Mouse (Mus musculus): ENCODE measurements around the gene Hoxd3. TPM values are rescaled to one million over a fixed set of nuclear protein-coding genes. Genes with fewer than 3 reads are reported as not detected.

Hoxd3 gene
- polyA plus RNA-seq, 1 experiment from 2014 or later, result 0.09 TPM

DNA sequence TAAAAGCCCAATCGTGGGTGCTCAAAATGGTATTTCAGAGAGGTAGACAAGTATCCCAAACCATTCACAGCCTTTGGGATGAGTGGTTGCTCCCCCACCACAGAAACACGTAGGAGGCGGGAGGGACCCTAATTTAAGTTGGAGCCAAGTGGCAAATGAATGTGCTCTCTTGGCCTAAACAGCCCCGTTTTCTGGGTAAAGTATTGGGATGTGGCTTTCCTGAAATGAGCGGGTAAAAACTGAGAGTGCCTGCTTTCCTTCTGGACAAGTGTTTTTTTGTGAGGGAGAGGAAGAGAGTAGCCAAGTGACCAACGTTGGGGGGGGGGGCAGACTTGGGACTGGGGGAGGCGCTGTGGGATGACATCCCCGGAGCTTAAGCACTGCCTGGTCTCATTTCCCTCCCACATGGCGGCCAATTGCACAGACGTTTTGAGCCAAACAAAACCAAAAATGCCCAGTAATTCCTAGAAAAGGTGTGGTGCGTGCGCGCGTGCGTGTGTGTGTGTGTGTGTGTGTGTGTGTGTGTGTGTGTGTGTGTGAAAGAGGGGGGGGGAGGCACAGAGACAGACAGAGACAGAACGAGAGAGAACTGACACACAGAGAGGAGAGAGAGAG, 691 bp upstream of the Hoxd3 start:
- 2% methylated on average over 16 of the region's 16 CpGs for WGBS (ENCODE audit: insufficient replicate concordance)
- no peak for ATAC-seq (ENCODE audit: low read depth)

DNA sequence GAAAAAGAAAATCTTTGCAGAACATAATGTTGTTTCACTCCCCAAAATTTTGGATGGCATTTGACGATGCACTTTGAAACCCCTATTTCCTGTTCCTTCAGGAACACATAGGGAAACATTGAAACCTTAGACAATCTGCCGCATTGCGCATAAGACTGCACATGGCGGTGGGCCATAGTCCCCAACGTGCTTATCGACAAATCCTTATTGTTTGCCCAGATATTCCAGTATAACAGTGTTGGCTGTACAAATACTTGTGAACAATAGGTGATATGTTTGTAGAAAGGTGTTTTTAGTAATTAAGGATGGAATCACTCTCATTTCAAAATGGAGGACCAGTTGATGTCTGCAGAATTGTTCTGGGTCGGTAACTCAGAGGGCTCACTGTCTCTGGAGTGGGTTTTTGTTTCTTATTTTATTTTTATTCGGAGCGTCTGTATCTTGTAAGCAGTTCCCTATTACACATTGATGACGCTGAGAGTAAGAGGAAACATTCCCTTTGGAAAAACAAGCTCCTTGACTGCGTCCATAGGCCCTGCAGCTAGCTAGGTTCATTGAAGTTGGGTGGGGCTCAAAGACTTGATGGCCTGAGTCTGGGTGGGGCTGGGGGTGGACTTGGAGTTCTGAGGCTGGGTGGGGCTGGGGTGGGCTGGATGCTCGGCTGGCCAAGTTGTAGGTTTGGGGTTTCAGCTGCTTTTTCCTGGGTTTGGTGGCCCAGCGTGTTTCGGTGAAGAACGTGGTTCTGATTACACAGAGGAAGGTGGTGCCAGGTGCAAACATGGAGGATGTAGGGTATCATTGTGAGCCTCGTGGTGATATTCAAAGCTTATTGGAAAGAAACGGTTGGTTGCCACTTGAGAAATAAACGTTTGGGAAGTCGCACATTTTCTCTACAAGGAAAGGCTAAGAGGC, 1.8 kb downstream of the Hoxd3 start:
- no peak overlapping the region for H3K9ac ChIP-seq (ENCODE audit: low read depth, low read length)

More for the DNA sequence above, 691 bp upstream of the Hoxd3 start:
- Histone ChIP-seq H3K4me2 (ENCODE audit: low read depth, low read length) (no peak overlapping the region), H3K9me3 (replicated peaks; ENCODE audit: control insufficient read depth, low read length) (no peaks in the 10 kb centered on the region), H3K27me3 (ENCODE audit: control insufficient read depth, insufficient read depth, low read depth, low read length) (peaks cover 96% of the 10 kb centered on the region), H3K27ac (ENCODE audit: low read length) (no peak overlapping the region), H3K9ac (ENCODE audit: low read depth, low read length) (no peak overlapping the region), H3K4me3 (ENCODE audit: low read depth, low read length) (no peak overlapping the region), H3K4me1 (ENCODE audit: control insufficient read depth, low read depth, low read length) (no peaks in the 10 kb centered on the region), H3K36me3 (ENCODE audit: control insufficient read depth, insufficient read depth) (no peaks in the 10 kb centered on the region)

DNA sequence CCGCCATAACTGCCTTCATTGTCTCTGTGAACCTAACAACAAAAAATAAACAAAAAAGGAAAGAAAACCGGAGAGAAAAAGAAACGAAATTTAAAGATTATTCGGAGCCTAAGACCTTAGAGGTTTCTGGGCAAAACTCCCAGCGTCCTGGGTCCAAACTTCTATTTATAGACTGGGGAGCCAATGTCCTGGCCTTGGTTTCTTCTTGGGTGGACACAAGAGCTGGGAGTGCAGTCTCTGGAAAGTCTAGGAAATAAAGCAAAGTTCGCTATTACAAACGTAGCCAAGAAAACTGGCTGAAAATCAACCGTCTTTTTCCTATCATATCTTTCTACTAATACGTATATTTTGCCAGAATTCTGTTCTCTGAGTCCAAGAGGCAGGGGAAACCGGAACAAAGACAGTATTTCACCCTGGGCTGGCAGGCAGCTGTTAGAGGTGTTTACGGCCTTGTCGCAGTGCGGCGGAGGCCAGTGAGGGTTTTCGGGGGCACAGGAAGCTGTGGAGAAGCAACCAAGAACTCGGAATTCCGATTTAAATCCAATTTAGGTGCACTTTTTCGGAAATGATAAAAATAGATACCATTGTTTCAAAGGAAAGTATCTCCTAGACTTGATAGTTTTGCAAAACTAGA, 2.5 kb downstream of the Hoxd3 start:
- H3K4me1 ChIP-seq (ENCODE audit: control insufficient read depth, low read depth, low read length), result no peaks in the 10 kb centered on the region
- 7% methylated on average over 18 of the region's 18 CpGs for WGBS (ENCODE audit: insufficient replicate concordance)
- no peak overlapping the region for H3K4me2 ChIP-seq (ENCODE audit: low read depth, low read length)
- no peak overlapping the region for H3K4me3 ChIP-seq (ENCODE audit: low read depth, low read length)
- H3K36me3 ChIP-seq (ENCODE audit: control insufficient read depth, insufficient read depth), result no peaks in the 10 kb centered on the region
- H3K9ac ChIP-seq (ENCODE audit: low read depth, low read length), result no peak overlapping the region
- H3K27ac ChIP-seq (ENCODE audit: low read length), result no peak overlapping the region
- no peaks in the 10 kb centered on the region for H3K9me3 ChIP-seq (replicated peaks; ENCODE audit: control insufficient read depth, low read length)
- no peak for ATAC-seq (ENCODE audit: low read depth)
- peaks cover 90% of the 10 kb centered on the region for H3K27me3 ChIP-seq (ENCODE audit: control insufficient read depth, insufficient read depth, low read depth, low read length)

More for the DNA sequence above, 1.8 kb downstream of the Hoxd3 start:
- ATAC-seq (ENCODE audit: low read depth), result no peak
- H3K4me2 ChIP-seq (ENCODE audit: low read depth, low read length), result no peak overlapping the region
- H3K27ac ChIP-seq (ENCODE audit: low read length), result no peak overlapping the region
- H3K4me1 ChIP-seq (ENCODE audit: control insufficient read depth, low read depth, low read length), result no peaks in the 10 kb centered on the region
- no peaks in the 10 kb centered on the region for H3K9me3 ChIP-seq (replicated peaks; ENCODE audit: control insufficient read depth, low read length)
- no peak overlapping the region for H3K4me3 ChIP-seq (ENCODE audit: low read depth, low read length)
- 16% methylated on average over 19 of the region's 19 CpGs for WGBS (ENCODE audit: insufficient replicate concordance)
- H3K27me3 ChIP-seq (ENCODE audit: control insufficient read depth, insufficient read depth, low read depth, low read length), result peaks cover 90% of the 10 kb centered on the region
- no peaks in the 10 kb centered on the region for H3K36me3 ChIP-seq (ENCODE audit: control insufficient read depth, insufficient read depth)

DNA sequence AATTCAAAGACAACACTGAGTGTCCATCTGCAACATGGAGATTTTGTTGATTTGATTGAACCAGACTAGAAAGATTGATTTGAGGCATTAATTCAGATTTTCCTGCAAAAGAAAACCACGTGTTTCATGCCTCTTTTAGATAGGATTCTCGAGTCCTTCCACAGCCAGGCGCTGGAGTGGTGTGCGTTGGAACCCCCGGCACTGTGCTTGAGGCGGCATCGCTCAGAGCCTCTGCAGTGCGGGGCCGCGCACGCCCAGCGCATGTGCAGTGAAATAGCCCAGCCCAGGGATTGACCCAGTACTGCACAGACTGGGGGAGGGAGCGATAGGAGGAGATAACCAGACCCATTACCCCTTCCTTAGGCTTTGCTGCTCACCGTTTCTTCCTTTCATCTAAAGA, 3.2 kb downstream of the Hoxd3 start:
- H3K9ac ChIP-seq (ENCODE audit: low read depth, low read length), result no peak overlapping the region
- peaks cover 89% of the 10 kb centered on the region for H3K27me3 ChIP-seq (ENCODE audit: control insufficient read depth, insufficient read depth, low read depth, low read length)
- no peaks in the 10 kb centered on the region for H3K4me1 ChIP-seq (ENCODE audit: control insufficient read depth, low read depth, low read length)
- no peaks in the 10 kb centered on the region for H3K9me3 ChIP-seq (replicated peaks; ENCODE audit: control insufficient read depth, low read length)
- H3K27ac ChIP-seq (ENCODE audit: low read length), result no peak overlapping the region
- H3K4me3 ChIP-seq (ENCODE audit: low read depth, low read length), result no peak overlapping the region
- no peaks in the 10 kb centered on the region for H3K36me3 ChIP-seq (ENCODE audit: control insufficient read depth, insufficient read depth)
- no peak for ATAC-seq (ENCODE audit: low read depth)
- 3% methylated on average over 14 of the region's 14 CpGs for WGBS (ENCODE audit: insufficient replicate concordance)
- no peak overlapping the region for H3K4me2 ChIP-seq (ENCODE audit: low read depth, low read length)

DNA sequence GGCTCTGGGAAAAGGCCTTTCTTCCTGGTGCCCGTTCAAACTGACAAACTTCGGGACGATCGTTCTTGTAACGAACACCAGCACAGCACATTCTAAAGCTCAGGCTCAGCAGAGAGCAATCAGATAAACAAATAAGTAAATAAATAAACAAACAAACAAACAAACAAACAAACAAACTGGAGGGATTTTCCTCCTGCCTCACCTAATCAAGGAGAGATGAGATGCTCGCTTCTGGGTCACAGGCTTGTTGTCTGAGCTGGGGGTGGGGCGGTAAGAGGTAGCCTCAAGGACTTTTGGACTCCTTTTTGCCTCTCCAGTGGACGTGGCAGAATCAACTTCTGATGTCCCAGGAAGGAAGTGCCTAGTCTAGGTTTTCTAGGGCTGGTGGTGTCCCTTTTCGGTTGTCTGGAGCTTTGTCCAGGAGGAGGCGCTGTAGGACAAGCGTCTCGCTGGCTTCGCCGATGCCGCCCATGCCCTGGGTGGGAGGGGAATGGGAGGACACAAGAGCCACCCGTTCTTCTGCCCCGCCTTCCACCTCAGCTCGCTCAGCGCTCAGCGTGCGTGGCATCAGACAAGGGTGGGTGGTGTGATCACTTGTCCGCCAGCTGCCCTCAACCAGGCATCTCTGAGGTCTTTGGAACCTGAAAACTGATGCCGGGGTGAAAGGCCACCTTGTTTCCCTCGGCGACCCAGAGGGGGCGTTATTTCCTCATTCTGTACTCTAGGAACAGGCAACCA, 3.9 kb downstream of the Hoxd3 start:
- Histone ChIP-seq H3K9me3 (replicated peaks; ENCODE audit: control insufficient read depth, low read length) (no peaks in the 10 kb centered on the region), H3K27me3 (ENCODE audit: control insufficient read depth, insufficient read depth, low read depth, low read length) (peaks cover 84% of the 10 kb centered on the region), H3K4me2 (ENCODE audit: low read depth, low read length) (no peak overlapping the region), H3K4me1 (ENCODE audit: control insufficient read depth, low read depth, low read length) (no peaks in the 10 kb centered on the region), H3K27ac (ENCODE audit: low read length) (no peak overlapping the region), H3K36me3 (ENCODE audit: control insufficient read depth, insufficient read depth) (no peaks in the 10 kb centered on the region), H3K9ac (ENCODE audit: low read depth, low read length) (no peak overlapping the region), H3K4me3 (ENCODE audit: low read depth, low read length) (no peak overlapping the region)
- WGBS (ENCODE audit: insufficient replicate concordance), result 3% methylated on average over 26 of the region's 26 CpGs
- ATAC-seq (ENCODE audit: low read depth), result no peak

DNA sequence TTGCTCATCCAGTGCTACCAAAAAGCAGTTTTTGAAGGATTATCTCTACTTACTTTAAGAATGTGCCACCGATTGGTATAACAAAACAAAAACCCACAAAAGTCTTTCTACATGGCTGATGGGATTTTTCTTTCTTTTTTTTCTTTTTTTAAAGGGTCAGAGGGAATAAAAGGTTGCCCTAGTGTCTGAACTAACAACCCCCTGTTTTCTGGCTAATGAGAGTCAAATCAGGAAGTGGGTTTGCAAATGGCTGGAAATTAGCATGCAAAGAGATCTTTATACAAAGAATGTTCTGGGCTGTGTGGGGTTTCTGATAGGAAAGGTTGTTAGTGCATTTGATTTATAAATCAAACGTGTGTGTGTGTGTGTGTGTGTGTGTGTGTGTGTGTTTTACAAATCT, 8.7 kb downstream of the Hoxd3 start:
- no peaks in the 10 kb centered on the region for H3K9me3 ChIP-seq (replicated peaks; ENCODE audit: control insufficient read depth, low read length)
- peaks cover 80% of the 10 kb centered on the region for H3K27me3 ChIP-seq (ENCODE audit: control insufficient read depth, insufficient read depth, low read depth, low read length)
- H3K4me2 ChIP-seq (ENCODE audit: low read depth, low read length), result no peak overlapping the region
- 7% methylated on average over 2 of the region's 2 CpGs for WGBS (ENCODE audit: insufficient replicate concordance)
- no peak overlapping the region for H3K27ac ChIP-seq (ENCODE audit: low read length)
- H3K4me3 ChIP-seq (ENCODE audit: low read depth, low read length), result no peak overlapping the region
- no peaks in the 10 kb centered on the region for H3K4me1 ChIP-seq (ENCODE audit: control insufficient read depth, low read depth, low read length)
- H3K36me3 ChIP-seq (ENCODE audit: control insufficient read depth, insufficient read depth), result no peaks in the 10 kb centered on the region
- ATAC-seq (ENCODE audit: low read depth), result no peak
- no peak overlapping the region for H3K9ac ChIP-seq (ENCODE audit: low read depth, low read length)

DNA sequence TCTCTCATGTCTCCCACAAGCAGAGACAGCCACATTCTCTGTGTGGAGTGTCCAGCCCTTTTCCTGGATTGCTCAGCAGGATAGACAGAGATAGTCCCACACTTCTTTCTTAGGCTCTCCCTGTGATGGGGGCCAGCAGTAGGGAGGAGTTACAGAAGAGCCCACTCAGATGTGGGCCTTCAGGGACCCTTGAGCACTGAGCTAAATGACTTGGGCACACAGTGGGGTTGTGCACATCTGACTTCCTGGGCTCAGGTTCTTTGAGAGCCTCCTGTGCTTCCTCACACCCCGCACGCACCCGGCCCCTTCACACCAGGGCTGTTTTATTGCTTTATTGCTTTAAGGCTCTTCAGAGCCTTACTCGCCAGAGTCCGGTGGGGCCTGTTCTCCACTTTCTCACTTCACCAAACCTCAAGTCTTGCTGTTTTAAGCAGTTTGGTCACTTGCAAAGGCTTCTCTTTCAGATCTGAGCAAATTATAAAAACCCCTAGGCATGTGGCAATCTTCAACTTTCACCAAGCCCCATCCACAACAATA, 9.3 kb downstream of the Hoxd3 start:
- Histone ChIP-seq H3K36me3 (ENCODE audit: control insufficient read depth, insufficient read depth) (no peaks in the 10 kb centered on the region), H3K4me2 (ENCODE audit: low read depth, low read length) (no peak overlapping the region), H3K4me3 (ENCODE audit: low read depth, low read length) (no peak overlapping the region), H3K27me3 (ENCODE audit: control insufficient read depth, insufficient read depth, low read depth, low read length) (peaks cover 80% of the 10 kb centered on the region), H3K4me1 (ENCODE audit: control insufficient read depth, low read depth, low read length) (no peaks in the 10 kb centered on the region), H3K9me3 (replicated peaks; ENCODE audit: control insufficient read depth, low read length) (no peaks in the 10 kb centered on the region), H3K9ac (ENCODE audit: low read depth, low read length) (no peak overlapping the region), H3K27ac (ENCODE audit: low read length) (no peak overlapping the region)
- no peak for ATAC-seq (ENCODE audit: low read depth)
- WGBS (ENCODE audit: insufficient replicate concordance), result 45% methylated on average over 5 of the region's 5 CpGs

DNA sequence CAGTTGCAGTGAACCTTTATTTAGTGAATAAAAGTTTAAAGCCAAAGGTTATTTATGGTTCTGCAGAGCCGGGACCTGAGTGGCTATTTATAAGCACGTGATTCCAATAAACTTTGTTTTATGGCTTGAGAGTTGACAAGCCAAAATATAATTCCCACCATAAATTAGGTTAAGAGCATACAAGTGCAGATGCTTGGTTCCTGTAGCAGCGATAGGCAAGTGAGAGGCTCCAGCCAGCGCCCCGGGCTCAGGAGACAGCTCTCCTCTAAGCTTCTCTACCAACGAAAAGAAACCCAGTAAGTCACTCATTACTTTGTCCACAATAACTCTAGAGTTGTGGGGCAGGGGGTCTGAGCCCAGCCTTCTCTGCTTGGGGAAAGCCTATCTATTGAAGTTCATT, 10.2 kb downstream of the Hoxd3 start:
- no peak overlapping the region for H3K4me2 ChIP-seq (ENCODE audit: low read depth, low read length)

More for the DNA sequence above, 10.2 kb downstream of the Hoxd3 start:
- no peaks in the 10 kb centered on the region for H3K4me1 ChIP-seq (ENCODE audit: control insufficient read depth, low read depth, low read length)
- H3K27me3 ChIP-seq (ENCODE audit: control insufficient read depth, insufficient read depth, low read depth, low read length), result peaks cover 82% of the 10 kb centered on the region
- H3K36me3 ChIP-seq (ENCODE audit: control insufficient read depth, insufficient read depth), result no peaks in the 10 kb centered on the region
- no peak overlapping the region for H3K9ac ChIP-seq (ENCODE audit: low read depth, low read length)
- WGBS (ENCODE audit: insufficient replicate concordance), result 20% methylated on average over 6 of the region's 6 CpGs
- H3K9me3 ChIP-seq (replicated peaks; ENCODE audit: control insufficient read depth, low read length), result no peaks in the 10 kb centered on the region
- no peak overlapping the region for H3K27ac ChIP-seq (ENCODE audit: low read length)
- no peak overlapping the region for H3K4me3 ChIP-seq (ENCODE audit: low read depth, low read length)
- ATAC-seq (ENCODE audit: low read depth), result no peak
